Mouse (Mus musculus) kidney, adult 18-20 months (tissue): ENCODE results near the gene Ppp3cb.

Experiments
- DNase-seq: peaks from one replicate; pipeline ENCODE4 v3.0.0; 2021

Gene Ppp3cb

GRCm38 (mm10) chr14:20479291-20480194 lies 66.8 kb downstream of the Ppp3cb start, which contains the start of gene Anxa7:
TSS of gene Anxa7 (minus strand) at chr14:20480133.
- peak; percentile 90 for DNase-seq

- DNase-seq = peak; percentile 49
Measured at GRCm38 (mm10) chr14:20478801-20479200, 67.6 kb downstream of the Ppp3cb start.

GRCm38 (mm10) chr14:20478385-20478784 lies 68.0 kb downstream of the Ppp3cb start:
- DNase-seq = no peak

- DNase-seq = no peak
Measured at GRCm38 (mm10) chr14:20477261-20478025, 68.9 kb downstream of the Ppp3cb start.

GRCm38 (mm10) chr14:20460216-20460615 lies 86.2 kb downstream of the Ppp3cb start:
- no peak for DNase-seq

- no peak for DNase-seq
Measured at GRCm38 (mm10) chr14:20458378-20458777, 88.0 kb downstream of the Ppp3cb start.

GRCm38 (mm10) chr14:20452929-20453328 lies 93.4 kb downstream of the Ppp3cb start:
- no peak for DNase-seq

GRCm38 (mm10) chr14:20451765-20452331 lies 94.5 kb downstream of the Ppp3cb start, which contains the start of gene Cfap70:
TSS of gene Cfap70 (minus strand) at chr14:20452226.
- peak; percentile 76 for DNase-seq

- no peak for DNase-seq
Measured at GRCm38 (mm10) chr14:20451302-20451701, 95.1 kb downstream of the Ppp3cb start.
